Mouse (Mus musculus): ENCODE results near the gene Ghrh. TPM values are rescaled to one million over a fixed set of nuclear protein-coding genes. Genes with fewer than 3 reads are reported as not detected.

Gene Ghrh
- polyA plus RNA-seq, 1 experiment from 2014 or later = 0.49 TPM

DNA sequence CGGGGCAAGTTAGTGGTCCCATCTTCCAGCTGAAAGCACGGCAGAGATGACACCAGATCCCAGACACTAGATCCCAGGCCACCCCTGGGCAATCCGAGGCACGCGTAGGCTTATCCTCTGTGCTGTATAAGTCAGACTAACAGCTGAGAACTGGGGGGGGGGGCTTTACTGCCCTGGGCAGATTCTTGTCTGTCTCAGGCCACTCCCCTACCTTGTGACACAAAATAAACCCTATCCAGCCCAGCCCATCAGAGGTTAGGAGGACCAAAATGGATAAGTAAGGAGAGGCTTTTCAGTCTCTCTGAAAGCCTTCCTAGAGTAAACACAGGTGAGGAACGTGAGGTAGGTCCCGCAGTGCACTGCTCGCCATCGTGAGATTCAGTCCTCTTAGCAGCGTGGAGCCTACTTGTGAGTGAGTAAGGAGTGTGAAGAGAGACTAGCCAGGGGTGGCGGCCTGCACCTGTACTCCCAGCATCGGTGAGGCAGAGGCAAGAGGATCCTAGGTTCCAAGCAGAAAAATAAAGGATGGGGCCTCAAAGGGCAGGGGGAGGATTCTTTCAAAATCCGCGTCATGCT is 30.9 kb downstream of the Ghrh start:
- Histone ChIP-seq H3K4me1 (replicated peaks; ENCODE audit: control insufficient read depth, insufficient read depth) (no peaks in the 10 kb centered on the region), H3K36me3 (ENCODE audit: control insufficient read depth, insufficient read depth, low read length) (peaks cover 21% of the 10 kb centered on the region), H3K27me3 (ENCODE audit: control insufficient read depth, insufficient read depth, low read length) (no peaks in the 10 kb centered on the region), H3K27ac (replicated peaks) (no peak overlapping the region), H3K9me3 (ENCODE audit: control insufficient read depth, low read length) (no peaks in the 10 kb centered on the region), H3K4me2 (replicated peaks; ENCODE audit: low read depth) (no peak overlapping the region), H3K9ac (ENCODE audit: low read length) (no peak overlapping the region), H3K4me3 (ENCODE audit: low read depth, low read length) (no peak overlapping the region)
- WGBS = 66% methylated on average over 14 of the region's 14 CpGs
- ATAC-seq (ENCODE audit: low FRiP score, low TSS enrichment) (no peak; the same call in 1 of the 2 replicates), DNase-seq (ENCODE audit: low spot score) (no peak)
- no peak for TF ChIP-seq CTCF (IDR thresholded peaks at IDR 0.05; ENCODE audit: low read depth)
- no peak for TF ChIP-seq EP300 (optimal IDR thresholded peaks at IDR 0.05)

DNA sequence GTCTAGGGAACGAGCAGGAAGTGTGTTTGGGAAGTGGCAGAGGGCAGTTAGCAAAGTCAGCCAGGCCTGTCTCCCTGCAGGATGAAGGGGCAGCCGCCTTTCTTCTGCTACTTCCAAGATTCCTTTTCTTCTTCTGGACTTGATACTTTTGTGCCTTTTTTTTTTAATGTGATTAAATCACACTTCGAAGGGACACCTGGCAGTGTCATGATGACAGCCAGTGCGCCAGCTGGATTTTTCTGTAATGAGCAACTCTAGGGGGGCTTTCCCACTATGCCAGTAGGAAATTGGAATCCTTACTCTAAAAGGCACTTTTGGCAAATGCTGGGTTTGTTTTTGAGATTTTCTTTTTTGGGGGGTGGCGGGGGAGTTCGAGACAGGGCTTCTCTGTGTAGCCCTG is 31.8 kb downstream of the Ghrh start:
- Histone ChIP-seq H3K36me3 (ENCODE audit: control insufficient read depth, insufficient read depth, low read length) (peaks cover 19% of the 10 kb centered on the region), H3K4me3 (ENCODE audit: low read depth, low read length) (no peak overlapping the region), H3K27me3 (ENCODE audit: control insufficient read depth, insufficient read depth, low read length) (no peaks in the 10 kb centered on the region), H3K9me3 (ENCODE audit: control insufficient read depth, low read length) (no peaks in the 10 kb centered on the region), H3K4me2 (replicated peaks; ENCODE audit: low read depth) (no peak overlapping the region), H3K27ac (replicated peaks) (no peak overlapping the region), H3K9ac (ENCODE audit: low read length) (no peak overlapping the region), H3K4me1 (replicated peaks; ENCODE audit: control insufficient read depth, insufficient read depth) (no peaks in the 10 kb centered on the region)
- TF ChIP-seq EP300 (optimal IDR thresholded peaks at IDR 0.05) (no peak), CTCF (IDR thresholded peaks at IDR 0.05; ENCODE audit: low read depth) (no peak)
- DNase-seq (ENCODE audit: low spot score) (no peak), ATAC-seq (ENCODE audit: low FRiP score, low TSS enrichment) (no peak)
- 87% methylated on average over 6 of the region's 6 CpGs for WGBS

GRCm38 (mm10) chr2:157314310-157314709 is 33.0 kb downstream of the Ghrh start:
- no peak overlapping the region for H3K9ac ChIP-seq (ENCODE audit: low read length)
- no peak for DNase-seq (ENCODE audit: low spot score)
- H3K36me3 ChIP-seq (ENCODE audit: control insufficient read depth, insufficient read depth, low read length) = peaks cover 25% of the 10 kb centered on the region
- H3K27me3 ChIP-seq (ENCODE audit: control insufficient read depth, insufficient read depth, low read length) = no peaks in the 10 kb centered on the region
- TF ChIP-seq EP300 (optimal IDR thresholded peaks at IDR 0.05) (no peak), CTCF (IDR thresholded peaks at IDR 0.05; ENCODE audit: low read depth) (no peak)
- ATAC-seq (ENCODE audit: low FRiP score, low TSS enrichment) = no peak
- 83% methylated on average over 7 of the region's 7 CpGs for WGBS
- H3K27ac ChIP-seq (replicated peaks) = no peak overlapping the region
- H3K4me3 ChIP-seq (ENCODE audit: low read depth, low read length) = no peak overlapping the region
- no peaks in the 10 kb centered on the region for H3K9me3 ChIP-seq (ENCODE audit: control insufficient read depth, low read length)
- no peaks in the 10 kb centered on the region for H3K4me1 ChIP-seq (replicated peaks; ENCODE audit: control insufficient read depth, insufficient read depth)
- no peak overlapping the region for H3K4me2 ChIP-seq (replicated peaks; ENCODE audit: low read depth)

DNA sequence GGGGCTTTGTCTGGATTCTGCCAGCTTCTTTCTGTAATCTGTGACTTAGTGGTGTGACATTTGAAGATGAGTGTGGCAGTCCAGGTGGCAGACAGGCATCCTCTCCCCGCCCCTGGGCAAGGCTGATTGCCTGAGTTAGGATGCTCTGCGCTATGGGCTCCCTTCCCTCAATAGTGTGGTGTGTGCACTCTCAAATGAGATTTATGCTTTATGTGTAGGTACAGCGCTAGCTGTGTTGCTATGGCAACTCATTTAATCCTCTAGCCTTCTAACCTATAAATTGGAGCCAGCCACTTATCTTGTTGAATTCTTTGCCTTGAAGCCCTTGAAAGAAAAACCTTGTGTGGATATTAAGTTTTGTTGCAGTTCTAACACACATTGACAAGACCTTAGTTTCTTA is 33.6 kb downstream of the Ghrh start:
- H3K27ac ChIP-seq (replicated peaks) = no peak overlapping the region
- H3K9me3 ChIP-seq (ENCODE audit: control insufficient read depth, low read length) = no peaks in the 10 kb centered on the region
- 78% methylated on average over 3 of the region's 3 CpGs for WGBS
- H3K4me1 ChIP-seq (replicated peaks; ENCODE audit: control insufficient read depth, insufficient read depth) = no peaks in the 10 kb centered on the region
- TF ChIP-seq CTCF (IDR thresholded peaks at IDR 0.05; ENCODE audit: low read depth) (no peak), EP300 (optimal IDR thresholded peaks at IDR 0.05) (no peak)
- no peak for ATAC-seq (ENCODE audit: low FRiP score, low TSS enrichment)
- no peak overlapping the region for H3K9ac ChIP-seq (ENCODE audit: low read length)
- peaks cover 25% of the 10 kb centered on the region for H3K36me3 ChIP-seq (ENCODE audit: control insufficient read depth, insufficient read depth, low read length)
- H3K4me3 ChIP-seq (ENCODE audit: low read depth, low read length) = no peak overlapping the region
- H3K4me2 ChIP-seq (replicated peaks; ENCODE audit: low read depth) = no peak overlapping the region
- DNase-seq (ENCODE audit: low spot score) = no peak
- no peaks in the 10 kb centered on the region for H3K27me3 ChIP-seq (ENCODE audit: control insufficient read depth, insufficient read depth, low read length)

- H3K27me3 ChIP-seq (ENCODE audit: control insufficient read depth, insufficient read depth, low read length) = no peaks in the 10 kb centered on the region
- no peak overlapping the region for H3K4me2 ChIP-seq (replicated peaks; ENCODE audit: low read depth)
- no peak overlapping the region for H3K27ac ChIP-seq (replicated peaks)
- H3K4me1 ChIP-seq (replicated peaks; ENCODE audit: control insufficient read depth, insufficient read depth) = no peaks in the 10 kb centered on the region
- DNase-seq (ENCODE audit: low spot score) (no peak), ATAC-seq (ENCODE audit: low FRiP score, low TSS enrichment) (no peak)
- TF ChIP-seq CTCF (IDR thresholded peaks at IDR 0.05; ENCODE audit: low read depth) (no peak), EP300 (optimal IDR thresholded peaks at IDR 0.05) (no peak)
- H3K36me3 ChIP-seq (ENCODE audit: control insufficient read depth, insufficient read depth, low read length) = peaks cover 19% of the 10 kb centered on the region
- H3K9ac ChIP-seq (ENCODE audit: low read length) = no peak overlapping the region
- WGBS = 85% methylated on average over 6 of the region's 6 CpGs
- H3K9me3 ChIP-seq (ENCODE audit: control insufficient read depth, low read length) = no peaks in the 10 kb centered on the region
- H3K4me3 ChIP-seq (ENCODE audit: low read depth, low read length) = no peak overlapping the region
Measured at GRCm38 (mm10) chr2:157310963-157311637, 36.2 kb downstream of the Ghrh start.

DNA sequence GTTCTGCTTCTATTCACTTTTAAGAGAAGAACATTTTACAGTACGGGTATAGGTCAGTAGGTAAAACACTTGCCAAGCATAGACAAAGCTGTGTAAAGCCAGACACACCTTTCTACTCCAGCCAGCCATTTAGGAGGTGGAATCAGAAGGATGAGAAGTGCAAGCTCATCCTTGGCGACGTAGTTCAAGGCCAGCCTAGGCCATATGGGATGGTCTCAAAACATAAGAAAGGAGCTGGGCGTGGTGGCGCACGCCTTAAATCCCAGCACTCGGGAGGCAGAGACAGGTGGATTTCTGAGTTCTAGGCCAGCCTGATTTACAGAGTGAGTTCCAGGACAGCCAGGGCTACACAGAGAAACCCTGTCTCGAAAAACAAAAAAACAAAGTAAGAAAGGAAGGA is 37.7 kb downstream of the Ghrh start:
- no peaks in the 10 kb centered on the region for H3K27me3 ChIP-seq (ENCODE audit: control insufficient read depth, insufficient read depth, low read length)
- WGBS = 91% methylated on average over 8 of the region's 8 CpGs
- H3K9ac ChIP-seq (ENCODE audit: low read length) = no peak overlapping the region
- H3K36me3 ChIP-seq (ENCODE audit: control insufficient read depth, insufficient read depth, low read length) = peaks cover 16% of the 10 kb centered on the region
- no peak for ATAC-seq (ENCODE audit: low FRiP score, low TSS enrichment)
- H3K4me1 ChIP-seq (replicated peaks; ENCODE audit: control insufficient read depth, insufficient read depth) = no peaks in the 10 kb centered on the region
- no peak overlapping the region for H3K4me3 ChIP-seq (ENCODE audit: low read depth, low read length)
- H3K9me3 ChIP-seq (ENCODE audit: control insufficient read depth, low read length) = no peaks in the 10 kb centered on the region
- DNase-seq (ENCODE audit: low spot score) = no peak
- H3K4me2 ChIP-seq (replicated peaks; ENCODE audit: low read depth) = no peak overlapping the region
- TF ChIP-seq CTCF (IDR thresholded peaks at IDR 0.05; ENCODE audit: low read depth) (no peak), EP300 (optimal IDR thresholded peaks at IDR 0.05) (no peak)
- H3K27ac ChIP-seq (replicated peaks) = no peak overlapping the region

Measured in stomach, postnatal 0 days (tissue).